Mouse (Mus musculus) hematopoietic stem cell, adult 5-6 weeks (primary cell): ENCODE data around the gene Plau. TPM values are rescaled to one million over a fixed set of nuclear protein-coding genes. Genes with fewer than 3 reads are reported as not detected.

Source experiments
- ATAC-seq, 2 experiments: fragments of 125-278 bp in 1 of 2; replicated peaks in 1 of 2; 2 replicates each; pipeline ENCODE4 v1.8.0; 2016 to 2017; ENCODE audit warnings: inconsistent platforms in 2 of 2, mild to moderate bottlenecking in 2 of 2, moderate number of reproducible peaks in 2 of 2, low read depth in 1 of 2, moderate TSS enrichment in 1 of 2; ENCODE audit not compliant: low FRiP score in 2 of 2, poor library complexity in 2 of 2, severe bottlenecking in 2 of 2, insufficient read depth in 1 of 2, low TSS enrichment in 1 of 2
- total RNA-seq: library from RNA; stranded (forward); fragments of 172-1452, 232-1000 nt; gene quantifications from 2 replicates; pipeline ENCODE4 v1.2.3, GENCODE M21; 2017

Gene Plau
- total RNA-seq, 1 experiment from 2014 or later = 2.4 TPM

DNA sequence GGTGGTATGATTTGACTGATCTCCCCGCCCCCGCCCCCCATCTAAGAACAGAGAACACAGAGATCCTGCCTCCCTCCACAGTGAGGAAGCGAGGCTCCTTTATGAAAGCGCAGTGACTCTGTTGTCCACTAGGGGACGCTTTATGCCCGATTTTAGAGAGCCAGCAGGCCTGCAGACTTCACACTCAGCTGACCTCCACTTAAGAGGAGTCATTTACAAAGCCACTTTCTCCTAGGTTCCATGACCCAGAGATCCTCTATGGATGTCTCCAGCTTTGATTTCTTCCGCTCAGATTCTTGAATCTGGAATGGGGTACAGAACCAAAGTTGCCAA, 32.9 kb upstream of the Plau start:
- peak; percentile 77 to 91 for ATAC-seq

DNA sequence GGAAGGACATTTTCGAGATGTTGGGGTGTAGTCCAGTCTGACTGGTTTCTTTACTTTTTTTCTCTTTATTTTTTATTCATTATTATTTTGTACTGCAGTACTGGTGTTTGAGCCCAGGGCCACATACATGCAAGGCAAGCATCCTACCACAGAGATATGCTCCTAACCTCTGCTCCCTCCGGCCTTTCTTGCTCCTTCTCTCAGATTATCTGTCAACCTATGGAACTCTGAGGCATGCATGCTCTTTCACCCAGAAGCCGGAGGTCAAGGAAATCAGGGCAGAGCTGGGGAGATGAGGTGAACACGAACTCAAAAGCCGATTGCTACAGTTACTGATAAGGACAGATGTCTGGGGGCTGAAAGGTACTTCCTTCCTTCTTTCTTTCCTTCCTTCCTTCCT, 32.0 kb upstream of the Plau start:
- ATAC-seq = no peak

DNA sequence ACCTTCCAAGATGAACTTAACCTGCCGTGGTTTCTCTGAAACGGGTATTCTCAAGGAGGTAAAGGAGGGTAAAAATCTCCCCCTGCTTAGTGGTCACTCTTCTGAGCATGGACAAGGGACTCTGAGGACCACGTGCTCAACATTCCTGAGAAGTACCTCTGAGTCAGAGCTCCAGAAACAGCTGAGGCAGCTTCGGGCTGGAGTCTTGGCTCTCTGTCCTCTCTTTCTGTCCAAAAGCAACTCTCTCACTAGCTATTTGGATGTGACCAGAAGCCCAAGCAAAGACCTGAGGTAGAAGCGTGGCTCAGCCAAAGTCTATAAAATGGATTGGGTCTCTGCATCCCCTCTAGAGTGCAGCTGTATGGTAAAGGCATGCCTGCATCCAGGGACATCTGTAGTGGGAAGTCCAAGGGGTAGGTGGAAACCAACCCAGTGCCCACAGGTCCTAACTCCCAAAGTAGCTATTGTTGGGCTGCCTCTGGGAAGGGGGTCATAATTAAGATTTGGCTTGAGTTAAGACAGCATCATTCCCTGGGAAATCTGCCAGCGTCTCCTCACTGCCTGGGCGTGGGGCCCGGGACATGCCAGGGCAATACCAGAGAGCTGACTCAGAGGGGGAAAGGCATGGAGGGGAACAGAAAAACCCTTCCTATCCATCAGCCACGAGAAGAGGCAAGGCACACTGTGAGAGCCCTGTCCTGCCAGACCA, 31.3 kb upstream of the Plau start:
- ATAC-seq = no peak

DNA sequence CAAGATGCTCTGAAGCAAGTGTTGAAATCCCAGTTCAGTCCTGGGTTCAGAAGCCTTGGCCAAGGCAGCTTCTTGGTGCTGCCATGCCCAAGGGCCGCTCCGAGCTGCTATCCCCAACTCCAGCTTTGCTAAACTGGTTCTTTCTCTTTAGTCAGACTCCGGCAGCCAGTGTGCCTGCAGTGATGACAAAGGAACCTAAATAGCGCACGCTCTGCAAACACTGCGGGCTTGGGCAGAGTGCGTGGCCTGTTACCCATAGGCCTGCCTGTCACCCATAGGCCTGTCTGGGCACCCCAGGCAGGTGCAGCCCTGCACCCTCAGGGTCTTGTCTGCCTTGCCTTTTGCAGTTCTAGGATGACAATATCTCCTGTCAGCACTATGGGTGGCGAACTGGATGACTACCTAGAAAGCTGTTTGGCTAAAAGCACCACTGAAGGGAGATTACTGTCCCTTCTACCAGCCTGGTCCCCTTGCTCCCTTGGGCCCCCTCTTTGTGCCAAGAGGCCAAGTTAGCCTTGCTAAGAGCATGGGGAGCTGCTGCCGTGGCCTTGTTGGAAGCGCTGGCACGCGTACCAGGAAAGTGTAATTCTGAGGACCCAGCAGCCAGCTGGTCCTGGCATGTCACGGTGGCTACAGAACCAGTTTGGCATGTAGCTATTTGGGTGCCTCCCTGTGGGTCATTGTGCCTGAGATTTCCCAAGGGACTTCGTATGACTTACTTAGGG, 30.2 kb upstream of the Plau start:
- ATAC-seq = no peak

DNA sequence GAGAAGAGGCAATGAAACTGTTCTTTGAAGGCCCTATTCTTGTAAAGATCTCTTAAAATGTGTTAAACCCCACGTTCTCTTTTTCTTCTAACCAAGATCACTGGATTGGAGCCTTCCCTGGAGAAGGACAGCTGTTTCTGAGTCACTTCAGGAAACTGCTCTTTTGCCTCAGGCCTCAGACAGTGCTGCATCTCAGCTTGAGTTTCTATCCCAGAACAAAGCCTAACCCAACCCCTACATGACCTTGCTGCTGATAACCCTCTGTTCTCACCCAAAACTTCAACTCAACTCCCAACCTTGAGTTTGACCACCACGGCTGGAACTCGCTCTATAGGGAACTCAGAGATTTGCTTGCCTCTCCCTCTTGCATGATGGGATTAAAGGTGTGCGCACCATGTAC, 27.1 kb upstream of the Plau start:
- ATAC-seq = no peak

DNA sequence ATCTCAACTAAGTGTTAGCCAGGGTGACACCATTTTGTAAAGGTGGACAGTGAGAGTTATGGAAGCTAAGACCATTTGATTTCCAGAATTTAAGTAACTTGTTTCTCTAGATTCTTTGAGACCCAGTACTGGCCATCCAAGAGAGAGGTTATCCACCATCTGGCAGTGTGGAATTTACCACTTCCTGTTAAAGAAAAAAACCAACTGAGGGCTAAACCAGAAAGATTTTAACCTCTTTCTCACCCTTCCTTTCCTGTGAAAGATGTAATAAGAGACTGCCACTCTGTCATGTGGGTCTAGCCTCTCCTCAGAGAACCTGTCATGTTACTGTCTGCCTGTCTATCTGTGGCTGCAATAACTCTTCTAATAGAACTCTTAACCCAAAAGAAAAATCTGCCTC, 26.6 kb upstream of the Plau start:
- ATAC-seq = peak; percentile 55 to 69

DNA sequence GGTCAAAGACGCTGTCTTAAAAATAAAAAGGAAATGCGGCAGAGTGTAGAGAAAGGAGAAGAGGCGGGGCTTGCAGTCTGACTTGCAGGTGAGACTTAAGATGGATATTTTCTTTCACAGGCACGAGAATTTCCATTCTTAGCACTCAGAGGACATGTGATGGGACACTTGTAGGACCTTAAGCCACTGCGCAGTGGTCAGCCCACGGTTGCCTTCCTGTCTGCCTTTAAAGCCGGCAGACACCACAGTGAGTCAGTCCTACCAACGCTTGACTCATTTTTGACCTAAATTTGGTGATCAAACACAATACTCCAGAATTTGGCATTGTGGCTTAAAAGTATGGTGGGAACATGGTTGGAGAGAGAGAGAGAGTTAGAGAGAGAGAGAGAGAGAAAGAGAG, 25.2 kb upstream of the Plau start:
- peak in 1 of 2 experiments; percentile 42; a peak in 1 of 4 replicates for ATAC-seq

DNA sequence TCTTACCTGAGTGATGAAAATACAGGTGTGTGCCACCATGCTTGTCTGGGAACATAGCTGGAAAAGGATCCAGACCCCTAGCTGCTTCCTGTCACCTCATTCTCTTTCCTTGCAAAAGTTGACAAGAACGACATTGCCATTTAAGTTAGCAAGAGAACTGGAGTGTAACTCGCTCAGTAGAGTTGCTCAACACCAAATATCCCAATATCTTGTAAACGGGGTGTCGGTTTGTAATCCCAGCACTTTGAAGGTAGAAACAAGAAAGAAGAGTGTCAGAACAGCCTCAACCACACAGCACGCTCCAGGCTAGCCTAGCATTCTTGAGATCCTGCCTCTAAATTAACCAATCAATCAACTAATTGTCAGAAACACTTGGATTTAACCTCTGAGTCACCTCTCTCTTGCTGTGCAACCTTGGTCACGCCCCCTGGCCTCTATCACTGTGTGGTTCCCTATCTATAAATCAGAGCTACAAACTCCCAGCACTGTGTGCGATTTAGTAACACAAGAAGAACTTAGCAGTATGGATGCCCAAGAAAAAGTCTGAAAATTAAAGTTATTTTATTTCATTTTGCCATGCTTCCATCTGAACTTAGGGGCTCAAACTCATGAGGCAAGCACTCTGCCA, 24.6 kb upstream of the Plau start:
- no peak for ATAC-seq

DNA sequence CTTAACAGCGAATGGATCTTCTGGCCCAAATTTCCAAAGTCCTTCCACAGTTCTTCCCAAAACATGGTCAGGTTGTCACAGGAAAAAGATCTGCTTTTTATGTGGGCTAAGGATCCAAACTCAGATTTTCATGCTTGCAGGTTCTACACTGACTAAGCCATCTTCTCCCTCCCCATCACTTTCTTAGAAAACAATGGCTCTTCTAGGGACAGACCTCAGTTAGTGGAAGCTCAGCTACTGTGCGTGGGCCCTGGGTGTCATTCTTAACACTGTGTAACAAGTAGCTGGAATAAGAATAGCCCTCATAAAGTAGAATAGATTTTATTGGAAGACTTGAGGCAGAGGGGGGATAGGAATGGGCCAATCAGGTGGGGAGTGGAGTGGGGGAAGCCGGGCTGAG, 21.0 kb upstream of the Plau start:
- ATAC-seq = no peak

DNA sequence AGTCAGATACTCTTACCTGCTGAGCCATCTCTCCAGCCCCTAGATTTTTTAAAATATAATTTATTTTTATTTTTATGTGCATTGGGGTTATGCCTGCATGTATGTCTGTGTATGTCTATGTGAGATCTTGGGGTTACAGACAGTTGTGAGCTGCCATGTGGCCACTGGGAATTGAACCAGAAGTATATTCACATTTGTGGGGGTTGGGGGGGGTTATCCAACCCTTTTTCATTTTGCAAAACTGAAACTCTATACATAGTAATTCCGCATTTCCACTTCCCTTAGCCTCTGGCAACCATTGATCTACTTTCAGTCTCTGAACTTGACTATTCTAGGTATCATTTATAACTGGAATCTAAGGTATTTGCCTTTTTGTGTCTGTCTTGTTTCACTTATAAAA, 11.9 kb upstream of the Plau start:
- ATAC-seq = no peak

DNA sequence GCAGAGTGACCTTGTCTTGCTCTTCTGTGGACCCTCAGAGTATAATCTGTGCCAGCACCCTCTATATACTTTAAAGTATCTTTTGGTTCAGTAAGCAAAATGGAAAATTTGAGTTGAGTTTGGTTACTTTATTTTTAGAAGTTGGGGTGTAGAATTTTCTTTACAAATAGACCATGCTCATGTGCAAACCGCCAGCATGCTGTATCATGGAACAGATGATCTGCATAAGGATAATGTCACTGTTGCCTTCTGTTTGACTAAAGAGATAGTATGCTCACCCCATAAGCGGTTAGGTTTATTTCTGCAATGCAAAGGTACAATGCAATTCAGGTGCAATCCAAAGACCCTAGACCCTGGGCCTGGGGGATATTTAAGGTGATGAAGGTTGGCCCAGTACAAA, 10.9 kb upstream of the Plau start:
- no peak for ATAC-seq

DNA sequence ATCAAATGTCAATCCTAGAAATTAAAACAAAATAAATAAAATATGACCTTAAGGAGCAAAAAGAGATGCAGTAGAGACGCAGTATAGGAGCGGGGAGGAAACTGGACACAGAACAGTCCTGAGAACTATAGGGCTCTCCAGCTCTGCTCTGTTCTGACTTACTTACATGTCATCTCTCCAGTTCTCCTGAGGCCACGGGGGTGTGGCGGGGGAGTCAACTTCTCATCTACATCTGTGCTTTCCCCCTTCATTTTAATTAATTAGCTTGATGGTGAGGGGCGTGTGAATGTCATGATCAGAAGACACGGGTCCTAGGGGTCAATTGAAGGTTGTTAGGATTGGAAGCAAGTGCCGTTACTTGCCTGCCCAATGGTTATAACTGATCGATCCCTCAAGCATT, 9.4 kb upstream of the Plau start:
- no peak for ATAC-seq

DNA sequence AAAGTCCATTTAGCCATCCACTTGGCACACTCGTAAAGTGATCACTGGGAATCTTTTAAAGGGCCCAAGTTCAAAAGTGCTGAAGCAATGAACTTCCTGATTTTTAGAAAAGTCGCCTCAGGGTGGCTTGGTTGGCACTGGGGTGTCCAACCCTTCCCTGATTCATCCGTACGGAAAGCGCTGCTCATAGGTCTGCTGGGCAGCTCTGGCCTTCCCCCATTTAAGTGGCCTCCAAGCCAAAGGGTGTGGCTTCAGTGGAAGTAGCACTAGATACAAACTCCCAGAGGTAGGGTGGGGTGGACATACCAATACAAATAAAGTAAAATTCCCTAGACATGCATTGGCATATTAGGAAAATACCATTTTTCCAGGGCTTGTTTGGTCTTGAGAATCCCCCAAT, 9.0 kb upstream of the Plau start:
- no peak for ATAC-seq

DNA sequence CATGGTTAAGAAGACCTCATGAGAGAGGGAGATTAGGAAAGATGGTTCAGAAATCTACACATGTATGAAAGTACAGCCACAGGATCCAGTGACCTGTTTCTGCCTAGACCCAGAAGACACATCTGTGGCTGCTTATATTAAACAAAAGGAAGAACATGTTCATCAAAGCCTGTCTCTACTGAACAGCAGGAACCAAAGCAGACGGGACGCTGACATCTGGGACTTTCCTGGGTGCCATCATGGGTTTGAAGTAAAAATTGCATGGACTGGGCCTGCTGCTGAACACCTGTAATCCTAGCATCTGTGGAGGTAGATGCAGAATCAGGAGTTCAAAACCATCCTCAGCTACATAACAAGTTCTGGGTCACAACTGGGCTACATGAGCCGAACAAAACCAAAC, 7.9 kb upstream of the Plau start:
- ATAC-seq = no peak

DNA sequence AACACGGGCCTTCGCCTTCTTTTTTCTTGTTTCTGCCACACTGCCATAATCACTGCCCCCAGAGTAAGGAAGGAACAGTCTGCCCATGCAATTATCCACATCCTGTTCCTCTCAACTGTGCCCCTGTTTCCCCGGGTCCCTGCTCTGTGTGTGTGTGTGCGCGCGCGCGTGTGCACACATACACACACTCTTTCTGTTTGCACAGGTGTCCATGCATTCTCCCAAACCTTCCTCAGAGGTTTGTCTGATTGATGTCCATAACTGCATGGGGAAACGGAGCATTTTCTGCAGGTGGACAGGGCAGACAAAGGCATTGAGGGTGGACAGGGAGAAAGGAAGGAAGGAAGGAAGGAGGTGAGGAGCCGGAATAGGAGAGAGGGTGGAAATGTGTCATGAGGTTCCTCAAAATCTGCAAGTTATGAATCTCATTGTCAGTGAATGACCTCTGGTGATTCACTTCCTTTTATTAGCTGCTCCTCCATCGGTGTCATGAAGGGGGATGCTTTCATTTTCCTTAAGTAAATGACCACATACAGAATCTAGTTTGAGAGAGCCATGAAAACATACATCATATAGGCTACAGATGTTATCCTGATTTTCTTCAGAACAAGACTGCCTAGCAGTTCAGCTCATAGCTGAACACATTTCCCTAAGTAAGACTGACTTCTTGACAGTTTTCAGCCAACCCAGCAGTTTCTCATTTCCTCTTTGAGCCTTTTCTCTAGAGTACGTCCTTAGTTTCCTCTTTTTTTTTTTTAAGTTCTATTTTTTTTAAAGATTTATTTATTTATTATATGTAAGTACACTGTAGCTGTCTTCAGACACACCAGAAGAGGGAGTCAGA, 6.7 kb upstream of the Plau start:
- peak; percentile 73 to 80 for ATAC-seq

DNA sequence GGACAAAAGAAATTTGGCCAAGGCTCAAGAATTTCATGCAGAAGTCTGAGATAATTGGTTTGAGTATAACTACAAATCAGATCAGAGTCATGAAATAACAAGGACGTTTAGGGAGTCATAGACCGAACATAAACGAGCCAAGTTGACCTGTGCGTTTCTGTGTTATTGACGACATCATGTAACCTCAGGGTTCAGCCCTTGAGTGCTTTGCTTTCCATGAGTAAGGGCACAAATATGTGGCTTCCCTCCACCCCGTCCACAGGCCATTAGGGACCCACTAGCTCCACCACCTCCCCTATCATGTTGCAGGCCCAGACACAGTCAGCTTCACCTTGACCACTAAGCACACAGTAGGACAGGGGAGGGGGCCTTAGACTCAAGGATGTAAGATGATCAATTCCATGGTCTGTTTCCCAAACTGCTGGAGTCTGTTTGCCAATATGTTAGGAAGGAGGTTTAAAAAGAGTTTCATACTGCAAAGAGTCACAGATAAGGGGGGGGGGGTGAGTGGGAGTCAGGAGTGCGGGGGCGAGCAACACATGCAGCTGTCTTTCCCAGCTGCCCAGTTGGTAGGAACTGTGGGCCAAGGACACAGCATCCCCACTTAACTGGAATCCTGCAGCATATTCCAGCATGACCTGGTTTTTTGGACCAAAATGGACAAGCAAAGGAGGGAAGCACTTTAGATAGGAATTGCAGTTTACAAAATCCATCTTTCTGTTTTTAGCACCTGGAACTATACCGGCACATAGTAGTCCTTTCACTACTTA, 5.1 kb upstream of the Plau start:
- ATAC-seq = no peak

DNA sequence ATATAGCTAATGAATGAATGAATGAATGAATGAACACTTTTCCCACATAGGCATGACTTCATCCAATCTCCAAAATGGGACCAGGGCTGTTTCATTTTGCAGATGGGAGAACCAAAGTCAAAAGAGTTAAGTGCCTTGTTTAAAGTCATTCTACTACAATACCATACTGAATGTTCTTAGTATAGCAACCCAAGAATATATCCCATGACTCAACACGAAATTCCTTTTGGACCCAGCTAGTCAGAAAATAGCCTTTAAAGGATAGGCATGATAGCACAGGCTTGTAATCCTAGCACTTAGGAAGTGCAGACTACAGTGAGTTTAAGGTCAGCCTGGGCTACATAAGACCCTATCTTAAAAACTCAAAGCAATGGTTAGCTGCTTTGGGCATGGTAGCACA, 4.5 kb upstream of the Plau start:
- no peak for ATAC-seq
